Mouse (Mus musculus) cerebellum, postnatal 10 days (tissue): Measurements from ENCODE around the gene Trpm6.

ENCODE experiments used
- DNase-seq, 2 experiments: peaks; one replicate each; pipeline ENCODE4 v3.0.0; 2021; ENCODE audit warnings: mixed read lengths in 2 of 2

Gene Trpm6

GRCm38 (mm10) chr19:18771561-18771960, 21.8 kb downstream of the Trpm6 start:
- DNase-seq, result no peak

- no peak for DNase-seq
Observed at GRCm38 (mm10) chr19:18772888-18773488, 23.2 kb downstream of the Trpm6 start.

- no peak for DNase-seq
Observed at GRCm38 (mm10) chr19:18774085-18774484, 24.3 kb downstream of the Trpm6 start.

GRCm38 (mm10) chr19:18799646-18800045, 49.9 kb downstream of the Trpm6 start:
- DNase-seq, result no peak

- no peak for DNase-seq
Observed at GRCm38 (mm10) chr19:18811264-18811663, 61.5 kb downstream of the Trpm6 start.

- no peak for DNase-seq
Observed at GRCm38 (mm10) chr19:18815170-18815569, 65.4 kb downstream of the Trpm6 start.

- no peak for DNase-seq
Observed at GRCm38 (mm10) chr19:18817425-18817824, 67.6 kb downstream of the Trpm6 start.

- peak; percentile 45 to 58 for DNase-seq
Observed at GRCm38 (mm10) chr19:18828601-18829000, 78.8 kb downstream of the Trpm6 start.

GRCm38 (mm10) chr19:18831196-18831595, 81.4 kb downstream of the Trpm6 start:
- no peak for DNase-seq

GRCm38 (mm10) chr19:18834971-18835370, 85.2 kb downstream of the Trpm6 start:
- peak; percentile 77 to 82 for DNase-seq

- peak; percentile 16 to 25 for DNase-seq
Observed at GRCm38 (mm10) chr19:18841789-18842562, 92.2 kb downstream of the Trpm6 start.

GRCm38 (mm10) chr19:18842626-18843025, 92.8 kb downstream of the Trpm6 start:
- no peak for DNase-seq

GRCm38 (mm10) chr19:18846336-18846735, 96.6 kb downstream of the Trpm6 start:
- DNase-seq, result no peak

GRCm38 (mm10) chr19:18868311-18868710, 118.5 kb downstream of the Trpm6 start:
- DNase-seq, result peak; percentile 15 to 20

GRCm38 (mm10) chr19:18872792-18873569, 123.2 kb downstream of the Trpm6 start:
- peak; percentile 62 to 64 for DNase-seq

- peak in 1 of 2 experiments; percentile 10 for DNase-seq
Observed at GRCm38 (mm10) chr19:18873709-18874644, 124.2 kb downstream of the Trpm6 start.

- DNase-seq, result no peak
Observed at GRCm38 (mm10) chr19:18879264-18879663, 129.5 kb downstream of the Trpm6 start.

- no peak for DNase-seq
Observed at GRCm38 (mm10) chr19:18881162-18881561, 131.4 kb downstream of the Trpm6 start.

GRCm38 (mm10) chr19:18887646-18888407, 138.0 kb downstream of the Trpm6 start:
- DNase-seq, result peak in 1 of 2 experiments; percentile 10

- peak; percentile 55 to 60 for DNase-seq
Observed at GRCm38 (mm10) chr19:18888491-18889116, 138.8 kb downstream of the Trpm6 start.

- DNase-seq, result peak; percentile 75 to 77
Observed at GRCm38 (mm10) chr19:18889117-18889627, 139.4 kb downstream of the Trpm6 start.
